Mouse (Mus musculus) kidney, embryonic 15.5 days (tissue): Measurements from ENCODE around the gene Rcl1. TPM values are rescaled to one million over a fixed set of nuclear protein-coding genes. Genes with fewer than 3 reads are reported as not detected.

Experiments
- ATAC-seq: fragments of 200-750 bp; cut with Nextera tagmentation; replicated peaks from 2 replicates; pipeline ENCODE4 v1.8.0; 2017; ENCODE audit warnings: moderate TSS enrichment; ENCODE audit not compliant: low FRiP score
- H3K27ac ChIP-seq: fragments of 300-500 bp; sonication (generic); 2 replicates; pipeline ENCODE4 v1.5.1; 2015; ENCODE audit warnings: mild to moderate bottlenecking, inconsistent platforms
- H3K27me3 ChIP-seq: fragments of 300-500 bp; sonication (generic); 2 replicates; pipeline ENCODE4 v1.6.1; 2015; ENCODE audit warnings: inconsistent platforms
- H3K36me3 ChIP-seq: fragments of 300-500 bp; sonication (generic); 2 replicates; pipeline ENCODE4 v1.6.1; 2015; ENCODE audit warnings: inconsistent platforms
- H3K4me1 ChIP-seq: fragments of 300-500 bp; sonication (generic); 2 replicates; pipeline ENCODE4 v1.6.1; 2015; ENCODE audit warnings: inconsistent platforms
- H3K4me2 ChIP-seq: fragments of 300-500 bp; sonication (generic); 2 replicates; pipeline ENCODE4 v1.6.1; 2015; ENCODE audit warnings: moderate library complexity, mild to moderate bottlenecking, inconsistent platforms
- H3K4me3 ChIP-seq: fragments of 300-500 bp; sonication (generic); replicated peaks from 2 replicates; pipeline ENCODE4 v1.5.1; 2015; ENCODE audit warnings: mild to moderate bottlenecking, inconsistent platforms
- H3K9ac ChIP-seq: fragments of 300-500 bp; sonication (generic); 2 replicates; pipeline ENCODE4 v1.6.1; 2015; ENCODE audit warnings: mild to moderate bottlenecking, inconsistent platforms
- H3K9me3 ChIP-seq: fragments of 300-500 bp; sonication (generic); replicated peaks from 2 replicates; pipeline ENCODE4 v1.6.1; 2016; ENCODE audit warnings: inconsistent platforms
- WGBS: fragments of 180-500 bp; shearing (Covaris S2); methylation state at CpG from one replicate; pipeline ENCODE4 v1.1.7; 2015; ENCODE audit warnings: mixed read lengths; 5-methylcytosine and 5-hydroxymethylcytosine counted together
- polyA plus RNA-seq: library from polyadenylated mRNA; unstranded; fragments of >200 nt; fragmentation: Nextera tagmentation; extraction: Ambion mirVana; gene quantifications from 2 replicates; pipeline ENCODE4 v1.2.1, GENCODE M21; 2015

The Rcl1 gene
- polyA plus RNA-seq = 63.1 and 63.8 TPM in 2 replicates

- WGBS = under 1% methylated on average over 58 of the region's 58 CpGs
- H3K4me3 ChIP-seq = peak within 1 kb of the TSS; percentile 82
- H3K4me1 ChIP-seq = peaks cover 17% of the 10 kb centered on the region
- ATAC-seq = peak; percentile 100
- no peaks in the 10 kb centered on the region for H3K27me3 ChIP-seq
- H3K27ac ChIP-seq = peak within 1 kb of the TSS; percentile 70
- peak within 1 kb of the TSS; percentile 75 for H3K4me2 ChIP-seq
- H3K36me3 ChIP-seq = no peaks in the 10 kb centered on the region; the same call in 1 of the 2 replicates
- peak within 1 kb of the TSS; percentile 69 for H3K9ac ChIP-seq
- H3K9me3 ChIP-seq = no peaks in the 10 kb centered on the region
These were observed at the start of gene Rcl1 for GRCm38 (mm10) chr19:29100874-29101542. Rcl1 (plus strand) TSS chr19:29101375.

- Histone ChIP-seq H3K9ac (no peak overlapping the region), H3K36me3 (no peaks in the 10 kb centered on the region), H3K4me1 (peaks cover 6% of the 10 kb centered on the region; the same call in 1 of the 2 replicates), H3K9me3 (no peaks in the 10 kb centered on the region), H3K27ac (no peak overlapping the region), H3K4me2 (no peak overlapping the region), H3K4me3 (no peak overlapping the region), H3K27me3 (no peaks in the 10 kb centered on the region)
- WGBS = 88% methylated on average over 12 of the region's 12 CpGs
- no peak for ATAC-seq
These were observed 48.4 kb upstream of the Rcl1 start for GRCm38 (mm10) chr19:29052786-29053185.

GRCm38 (mm10) chr19:29054594-29054993 lies 46.6 kb upstream of the Rcl1 start:
- no peaks in the 10 kb centered on the region for H3K36me3 ChIP-seq
- H3K4me1 ChIP-seq = no peaks in the 10 kb centered on the region
- H3K27me3 ChIP-seq = no peaks in the 10 kb centered on the region
- WGBS = 59% methylated on average over 6 of the region's 6 CpGs
- ATAC-seq = no peak
- no peaks in the 10 kb centered on the region for H3K9me3 ChIP-seq
- H3K9ac ChIP-seq = no peak overlapping the region
- no peak overlapping the region for H3K4me3 ChIP-seq
- H3K4me2 ChIP-seq = no peak overlapping the region
- no peak overlapping the region for H3K27ac ChIP-seq

- no peak overlapping the region for H3K27ac ChIP-seq
- WGBS = 92% methylated on average over 4 of the region's 4 CpGs
- 0 out of 2 replicates have a peak, but pooled peaks cover 5% of the 10 kb centered on the region for H3K4me1 ChIP-seq
- H3K9ac ChIP-seq = no peak overlapping the region
- H3K9me3 ChIP-seq = no peaks in the 10 kb centered on the region
- no peak overlapping the region for H3K4me3 ChIP-seq
- ATAC-seq = no peak
- H3K4me2 ChIP-seq = no peak overlapping the region
- H3K36me3 ChIP-seq = no peaks in the 10 kb centered on the region
- no peaks in the 10 kb centered on the region for H3K27me3 ChIP-seq
These were observed 45.7 kb upstream of the Rcl1 start for GRCm38 (mm10) chr19:29055469-29055868.

GRCm38 (mm10) chr19:29058741-29059140 lies 42.4 kb upstream of the Rcl1 start:
- WGBS = 89% methylated on average over 5 of the region's 5 CpGs
- Histone ChIP-seq H3K4me3 (no peak overlapping the region), H3K4me2 (no peak overlapping the region)

GRCm38 (mm10) chr19:29059688-29060087 lies 41.5 kb upstream of the Rcl1 start:
- Histone ChIP-seq H3K4me2 (no peak overlapping the region), H3K9me3 (no peaks in the 10 kb centered on the region), H3K4me3 (no peak overlapping the region), H3K27ac (no peak overlapping the region), H3K27me3 (no peaks in the 10 kb centered on the region), H3K4me1 (peaks cover 19% of the 10 kb centered on the region; the same call in 1 of the 2 replicates), H3K9ac (no peak overlapping the region), H3K36me3 (no peaks in the 10 kb centered on the region)
- no peak for ATAC-seq
- WGBS = 89% methylated on average over 2 of the region's 2 CpGs

More at GRCm38 (mm10) chr19:29058741-29059140, 42.4 kb upstream of the Rcl1 start:
- no peak for ATAC-seq
- Histone ChIP-seq H3K36me3 (no peaks in the 10 kb centered on the region), H3K4me1 (peaks cover 13% of the 10 kb centered on the region; the same call in 1 of the 2 replicates), H3K9me3 (no peaks in the 10 kb centered on the region), H3K9ac (no peak overlapping the region), H3K27me3 (no peaks in the 10 kb centered on the region), H3K27ac (no peak overlapping the region)

GRCm38 (mm10) chr19:29060299-29060698 lies 40.9 kb upstream of the Rcl1 start:
- WGBS = 28% methylated on average over 6 of the region's 6 CpGs
- H3K4me2 ChIP-seq = peak overlapping the region; percentile 9; the same call in 1 of the 2 replicates
- no peak for ATAC-seq
- no peak overlapping the region for H3K4me3 ChIP-seq
- H3K27me3 ChIP-seq = no peaks in the 10 kb centered on the region
- no peak overlapping the region for H3K27ac ChIP-seq
- no peaks in the 10 kb centered on the region for H3K9me3 ChIP-seq
- H3K36me3 ChIP-seq = no peaks in the 10 kb centered on the region
- H3K4me1 ChIP-seq = peaks cover 19% of the 10 kb centered on the region; the same call in 1 of the 2 replicates
- H3K9ac ChIP-seq = no peak overlapping the region

GRCm38 (mm10) chr19:29063009-29063408 lies 38.2 kb upstream of the Rcl1 start:
- Histone ChIP-seq H3K4me2 (no peak overlapping the region), H3K9ac (no peak overlapping the region), H3K4me3 (no peak overlapping the region), H3K36me3 (no peaks in the 10 kb centered on the region), H3K9me3 (no peaks in the 10 kb centered on the region), H3K27me3 (no peaks in the 10 kb centered on the region), H3K27ac (no peak overlapping the region), H3K4me1 (peaks cover 26% of the 10 kb centered on the region)
- 91% methylated on average over 5 of the region's 5 CpGs for WGBS
- no peak for ATAC-seq

GRCm38 (mm10) chr19:29063577-29064363 lies 37.4 kb upstream of the Rcl1 start:
- peak overlapping the region; percentile 21 for H3K4me3 ChIP-seq
- no peaks in the 10 kb centered on the region for H3K9me3 ChIP-seq
- H3K4me2 ChIP-seq = peak overlapping the region; percentile 60
- no peaks in the 10 kb centered on the region for H3K36me3 ChIP-seq
- ATAC-seq = peak; percentile 75
- H3K4me1 ChIP-seq = peaks cover 26% of the 10 kb centered on the region
- WGBS = 15% methylated on average over 18 of the region's 18 CpGs
- no peak overlapping the region for H3K9ac ChIP-seq
- 0 out of 2 replicates have a peak overlapping the region, but pooled peaks have one; percentile 18 for H3K27ac ChIP-seq
- H3K27me3 ChIP-seq = no peaks in the 10 kb centered on the region

- WGBS = 55% methylated on average over 9 of the region's 9 CpGs
- Histone ChIP-seq H3K27ac (0 out of 2 replicates have a peak overlapping the region, but pooled peaks have one; percentile 18), H3K4me3 (peak overlapping the region; percentile 17; the same call in 1 of the 2 replicates), H3K9me3 (no peaks in the 10 kb centered on the region), H3K27me3 (no peaks in the 10 kb centered on the region), H3K36me3 (no peaks in the 10 kb centered on the region), H3K9ac (no peak overlapping the region), H3K4me1 (peaks cover 26% of the 10 kb centered on the region), H3K4me2 (peak overlapping the region; percentile 60; the same call in 1 of the 2 replicates)
- ATAC-seq = peak; percentile 70
These were observed 36.6 kb upstream of the Rcl1 start for GRCm38 (mm10) chr19:29064451-29065102.

GRCm38 (mm10) chr19:29066981-29067471 lies 34.1 kb upstream of the Rcl1 start:
- no peaks in the 10 kb centered on the region for H3K27me3 ChIP-seq
- peaks cover 16% of the 10 kb centered on the region for H3K4me1 ChIP-seq
- 18% methylated on average over 11 of the region's 11 CpGs for WGBS
- H3K9me3 ChIP-seq = no peaks in the 10 kb centered on the region
- peak overlapping the region; percentile 45; the same call in 1 of the 2 replicates for H3K27ac ChIP-seq
- H3K9ac ChIP-seq = no peak overlapping the region
- ATAC-seq = 0 out of 2 replicates have a peak, but pooled peaks have one; percentile 66
- H3K4me2 ChIP-seq = peak overlapping the region; percentile 46
- H3K36me3 ChIP-seq = no peaks in the 10 kb centered on the region
- H3K4me3 ChIP-seq = peak overlapping the region; percentile 28
